Mouse (Mus musculus) lung, postnatal 25 days (tissue): ENCODE results near the gene Lamtor2.
"Not testable (repeated sequence)": the region's sequence is repeated elsewhere in the genome, so short reads cannot be mapped to it uniquely, and the experiment has no call there.

Experiments
- DNase-seq: peaks from one replicate; pipeline ENCODE4 v3.0.0; 2022; ENCODE audit warnings: low spot score

Gene Lamtor2

GRCm38 (mm10) chr3:88552676-88553524 lies at the start of gene Lamtor2:
Lamtor2 (minus strand) TSS chr3:88553074.
- peak; percentile 99 for DNase-seq

- DNase-seq, result no peak
Observed at GRCm38 (mm10) chr3:88602466-88602865, 49.6 kb upstream of the Lamtor2 start.

- not testable (repeated sequence) for DNase-seq
Observed at GRCm38 (mm10) chr3:88596547-88596946, 43.7 kb upstream of the Lamtor2 start.

- DNase-seq, result peak; percentile 70
Observed at GRCm38 (mm10) chr3:88593893-88594580, 41.2 kb upstream of the Lamtor2 start.

GRCm38 (mm10) chr3:88592942-88593576 lies 40.2 kb upstream of the Lamtor2 start:
- peak; percentile 69 for DNase-seq

- peak; percentile 88 for DNase-seq
Observed at GRCm38 (mm10) chr3:88591950-88592731, 39.3 kb upstream of the Lamtor2 start.

- peak; percentile 55 for DNase-seq
Observed at GRCm38 (mm10) chr3:88591044-88591443, 38.2 kb upstream of the Lamtor2 start.

GRCm38 (mm10) chr3:88590246-88590645 lies 37.4 kb upstream of the Lamtor2 start:
- DNase-seq, result no peak

- DNase-seq, result no peak
Observed at GRCm38 (mm10) chr3:88586640-88587039, 33.8 kb upstream of the Lamtor2 start.

- peak; percentile 46 for DNase-seq
Observed at GRCm38 (mm10) chr3:88585769-88586168, 32.9 kb upstream of the Lamtor2 start.

- peak; percentile 88 for DNase-seq
Observed at GRCm38 (mm10) chr3:88579454-88580117, 26.7 kb upstream of the Lamtor2 start.

- DNase-seq, result no peak
Observed at GRCm38 (mm10) chr3:88578498-88579424, 25.9 kb upstream of the Lamtor2 start.

GRCm38 (mm10) chr3:88577846-88578245 lies 25.0 kb upstream of the Lamtor2 start:
- not testable (repeated sequence) for DNase-seq

- no peak for DNase-seq
Observed at GRCm38 (mm10) chr3:88575540-88575939, 22.7 kb upstream of the Lamtor2 start, which contains the start of gene Ssr2. Ssr2 (plus strand) TSS chr3:88575876.

- DNase-seq, result no peak
Observed at GRCm38 (mm10) chr3:88573810-88574209, 20.9 kb upstream of the Lamtor2 start.

GRCm38 (mm10) chr3:88572835-88573234 lies 20.0 kb upstream of the Lamtor2 start:
- no peak for DNase-seq

- no peak for DNase-seq
Observed at GRCm38 (mm10) chr3:88571856-88572255, 19.0 kb upstream of the Lamtor2 start.

GRCm38 (mm10) chr3:88570341-88570740 lies 17.5 kb upstream of the Lamtor2 start:
- DNase-seq, result no peak

GRCm38 (mm10) chr3:88569694-88570093 lies 16.8 kb upstream of the Lamtor2 start:
- no peak for DNase-seq

- no peak for DNase-seq
Observed at GRCm38 (mm10) chr3:88569093-88569492, 16.2 kb upstream of the Lamtor2 start.
